Mouse (Mus musculus): Measurements from ENCODE around the gene Hirip3.

- TF ChIP-seq CTCF (IDR thresholded peaks at IDR 0.05) (no peak), POLR2A (IDR thresholded peaks at IDR 0.05; ENCODE audit: insufficient read depth, low read depth, low read length) (no peak), EP300 (IDR thresholded peaks at IDR 0.05; ENCODE audit: insufficient read depth, low read depth, low read length) (no peak)
Measured at GRCm38 (mm10) chr7:126905590-126905989, 43.8 kb downstream of the Hirip3 start.
